Mouse (Mus musculus) MEL (cell line): ENCODE results near the gene Map3k10. TPM values are rescaled to one million over a fixed set of nuclear protein-coding genes. Genes with fewer than 3 reads are reported as not detected.

Experiments
- DNase-seq: peaks from one replicate; pipeline ENCODE4 v3.0.0; 2011; ENCODE audit warnings: low read depth, low spot score
- H3K27ac ChIP-seq: 2 replicates; pipeline ENCODE4 v1.5.1; 2012; ENCODE audit warnings: low read depth, mild to moderate bottlenecking, control low read depth, low read length, moderate library complexity; ENCODE audit not compliant: control insufficient read depth
- H3K27me3 ChIP-seq, 2 experiments: fragments of 150-350 bp in 1 of 2; sonication (generic) in 1 of 2; 2 replicates each; pipeline ENCODE4 v1.6.1; 2012; ENCODE audit warnings: low read length in 2 of 2, mild to moderate bottlenecking in 2 of 2, improper control_type of control experiment in 1 of 2, moderate library complexity in 1 of 2; ENCODE audit not compliant: insufficient read depth in 2 of 2, control insufficient read depth in 1 of 2
- H3K36me3 ChIP-seq, 2 experiments: 2 replicates each; pipeline ENCODE4 v1.6.1; 2012 to 2014; ENCODE audit warnings: low read length in 2 of 2, improper control_type of control experiment in 1 of 2, inconsistent platforms in 1 of 2, mild to moderate bottlenecking in 1 of 2; ENCODE audit not compliant: insufficient read depth in 2 of 2, control insufficient read depth in 1 of 2
- H3K4me1 ChIP-seq, 2 experiments: fragments of 150-350 bp in 1 of 2; sonication (generic) in 1 of 2; 2 replicates each; pipeline ENCODE4 v1.6.1; 2012; ENCODE audit warnings: low read length in 2 of 2, improper control_type of control experiment in 1 of 2, mild to moderate bottlenecking in 1 of 2; ENCODE audit not compliant: insufficient read depth in 2 of 2, control insufficient read depth in 1 of 2
- H3K4me3 ChIP-seq, 2 experiments: fragments of 150-350 bp in 1 of 2; sonication (generic) in 1 of 2; 2 replicates each; pipeline ENCODE4 v1.5.1; 2012; ENCODE audit warnings: low read depth in 2 of 2, low read length in 2 of 2, mild to moderate bottlenecking in 2 of 2, moderate library complexity in 2 of 2, control low read depth in 1 of 2, improper control_type of control experiment in 1 of 2; ENCODE audit not compliant: control insufficient read depth in 1 of 2, insufficient read depth in 1 of 2
- H3K79me2 ChIP-seq: 2 replicates; pipeline ENCODE4 v1.6.1; 2012; ENCODE audit warnings: mild to moderate bottlenecking, low read length, moderate library complexity; ENCODE audit not compliant: control insufficient read depth, poor library complexity, insufficient read depth
- H3K9ac ChIP-seq: 2 replicates; pipeline ENCODE4 v1.6.1; 2012; ENCODE audit warnings: low read depth, mild to moderate bottlenecking, control low read depth, low read length, moderate library complexity; ENCODE audit not compliant: control insufficient read depth, poor library complexity, severe bottlenecking
- H3K9me3 ChIP-seq: fragments of 150-350 bp; sonication (generic); replicated peaks from 2 replicates; pipeline ENCODE4 v1.6.1; 2012; ENCODE audit warnings: mild to moderate bottlenecking, low read length, improper control_type of control experiment, moderate library complexity; ENCODE audit not compliant: insufficient read depth
- CTCF ChIP-seq, 3 experiments: IDR thresholded peaks in 2 of 3; conservative IDR thresholded peaks in 1 of 3; 2 replicates each; pipeline ENCODE4 v1.5.1; 2011 to 2012; ENCODE audit warnings: low read length in 3 of 3, low read depth in 2 of 3, mild to moderate bottlenecking in 2 of 3, improper control_type of control experiment in 1 of 3, inconsistent platforms in 1 of 3, mixed read lengths in 1 of 3, moderate library complexity in 1 of 3; ENCODE audit not compliant: control insufficient read depth in 1 of 3, insufficient read depth in 1 of 3, poor library complexity in 1 of 3, severe bottlenecking in 1 of 3
- E2F4 ChIP-seq: IDR thresholded peaks from 2 replicates; pipeline ENCODE4 v1.6.1; 2011; ENCODE audit warnings: low read depth, low read length, improper control_type of control experiment, borderline replicate concordance
- EP300 ChIP-seq, 2 experiments: IDR thresholded peaks; 2 replicates each; pipeline ENCODE4 v1.6.1; 2011; ENCODE audit warnings: improper control_type of control experiment in 2 of 2, low read length in 2 of 2, low read depth in 1 of 2, mild to moderate bottlenecking in 1 of 2
- GATA1 ChIP-seq: IDR thresholded peaks from 2 replicates; pipeline ENCODE4 v1.6.1; 2011; ENCODE audit warnings: low read depth, low read length, improper control_type of control experiment
- MAFK ChIP-seq: IDR thresholded peaks from 2 replicates; pipeline ENCODE4 v1.6.1; 2011; ENCODE audit warnings: low read depth, mild to moderate bottlenecking, low read length, improper control_type of control experiment, borderline replicate concordance
- MAX ChIP-seq: IDR thresholded peaks from 2 replicates; pipeline ENCODE4 v1.6.1; 2011; ENCODE audit warnings: low read length, improper control_type of control experiment
- MEF2A ChIP-seq: IDR thresholded peaks from 2 replicates; pipeline ENCODE4 v1.6.1; 2014; ENCODE audit warnings: low read depth, mild to moderate bottlenecking, inconsistent platforms, low read length, improper control_type of control experiment; ENCODE audit not compliant: poor library complexity, insufficient replicate concordance, severe bottlenecking; ENCODE audit errors: extremely low read depth
- MYB ChIP-seq: IDR thresholded peaks from 2 replicates; pipeline ENCODE4 v1.6.1; 2011; ENCODE audit warnings: mild to moderate bottlenecking, low read depth, low read length, improper control_type of control experiment
- MYC ChIP-seq: IDR thresholded peaks from 2 replicates; pipeline ENCODE4 v1.6.1; 2011; ENCODE audit warnings: low read depth, mild to moderate bottlenecking, low read length, improper control_type of control experiment, moderate library complexity
- NRF1 ChIP-seq: IDR thresholded peaks from 2 replicates; pipeline ENCODE4 v1.6.1; 2014; ENCODE audit warnings: low read depth, mild to moderate bottlenecking, inconsistent platforms, low read length, improper control_type of control experiment, moderate library complexity; ENCODE audit not compliant: poor library complexity, insufficient read depth, severe bottlenecking
- POLR2A ChIP-seq, 2 experiments: IDR thresholded peaks; 2 replicates each; pipeline ENCODE4 v1.6.1; 2011 to 2012; ENCODE audit warnings: low read length in 2 of 2, mild to moderate bottlenecking in 2 of 2, control low read depth in 1 of 2, improper control_type of control experiment in 1 of 2, low read depth in 1 of 2, moderate library complexity in 1 of 2; ENCODE audit not compliant: control insufficient read depth in 1 of 2, insufficient read depth in 1 of 2, poor library complexity in 1 of 2
- RAD21 ChIP-seq: IDR thresholded peaks from 2 replicates; pipeline ENCODE4 v1.6.1; 2011; ENCODE audit warnings: mild to moderate bottlenecking, low read depth, low read length, improper control_type of control experiment
- RCOR1 ChIP-seq: IDR thresholded peaks from 2 replicates; pipeline ENCODE4 v1.6.1; 2012; ENCODE audit warnings: low read depth, mild to moderate bottlenecking, inconsistent platforms, low read length, improper control_type of control experiment
- SIN3A ChIP-seq: IDR thresholded peaks from 2 replicates; pipeline ENCODE4 v1.6.1; 2012; ENCODE audit warnings: low read length, improper control_type of control experiment, inconsistent platforms
- SMC3 ChIP-seq: IDR thresholded peaks from 2 replicates; pipeline ENCODE4 v1.6.1; 2011; ENCODE audit warnings: low read depth, low read length, improper control_type of control experiment
- TAL1 ChIP-seq: IDR thresholded peaks from 2 replicates; pipeline ENCODE4 v1.6.1; 2012; ENCODE audit warnings: mild to moderate bottlenecking, inconsistent platforms, low read length, moderate library complexity, mixed read lengths
- TCF12 ChIP-seq: IDR thresholded peaks from 2 replicates; pipeline ENCODE4 v1.6.1; 2014; ENCODE audit warnings: low read depth, mild to moderate bottlenecking, inconsistent platforms, low read length, improper control_type of control experiment, moderate library complexity
- USF1 ChIP-seq: IDR thresholded peaks from 2 replicates; pipeline ENCODE4 v1.6.1; 2014; ENCODE audit warnings: low read depth, mild to moderate bottlenecking, inconsistent platforms, low read length, improper control_type of control experiment, moderate library complexity
- ZC3H11A ChIP-seq: IDR thresholded peaks from 2 replicates; pipeline ENCODE4 v1.6.1; 2012; ENCODE audit warnings: low read depth, mild to moderate bottlenecking, inconsistent platforms, low read length, improper control_type of control experiment
- ZKSCAN1 ChIP-seq: IDR thresholded peaks from 2 replicates; pipeline ENCODE4 v1.6.1; 2012; ENCODE audit warnings: low read depth, mild to moderate bottlenecking, inconsistent platforms, low read length, improper control_type of control experiment, moderate library complexity
- ZNF384 ChIP-seq: IDR thresholded peaks from 2 replicates; pipeline ENCODE4 v1.6.1; 2012; ENCODE audit warnings: low read depth, mild to moderate bottlenecking, inconsistent platforms, low read length, improper control_type of control experiment
- polyA plus RNA-seq, 2 experiments: library from polyadenylated mRNA; stranded (reverse) in 1 of 2; unstranded in 1 of 2; fragments of >175 nt in 1 of 2; fragments of >200 nt in 1 of 2; gene quantifications; 2 replicates each; pipeline versions ENCODE4 v1.2.1 to v1.2.4; 2012; ENCODE audit warnings: low replicate concordance in 2 of 2, low read depth in 1 of 2; ENCODE audit not compliant: insufficient read length in 2 of 2, insufficient read depth in 1 of 2, missing spikeins in 1 of 2
- total RNA-seq: library from RNA; depleted of rRNA; stranded (reverse); fragments of 300-350 nt; gene quantifications from 2 replicates; pipeline ENCODE4 v1.2.3, GENCODE M21; 2012

Map3k10 gene
- total and polyA plus RNA-seq, 3 experiments = 22.0 to 33.3 TPM; not detected in 1

GRCm38 (mm10) chr7:27696711-27697110, 22.3 kb upstream of the Map3k10 start:
- Histone ChIP-seq H3K79me2 (no peaks in the 10 kb centered on the region), H3K36me3 (peaks cover 0 to 3% of the 10 kb centered on the region in 2 experiments; a peak in 2 of 4 replicates), H3K4me1 (peaks cover 4% of the 10 kb centered on the region in 2 experiments; a peak in 3 of 4 replicates), H3K27ac (no peak overlapping the region), H3K9ac (no peak overlapping the region), H3K4me3 (no peak overlapping the region), H3K9me3 (no peaks in the 10 kb centered on the region), H3K27me3 (no peaks in the 10 kb centered on the region)
- no peak for TF ChIP-seq TCF12
- no peak for TF ChIP-seq POLR2A (IDR thresholded peaks at IDR 0.05; ENCODE audit: control insufficient read depth in 1 of 2, insufficient read depth in 1 of 2, low read depth in 1 of 2, low read length in 2 of 2, poor library complexity in 1 of 2)
- no peak for TF ChIP-seq MEF2A
- no peak for TF ChIP-seq MAFK
- DNase-seq = no peak

- peaks cover 4 to 10% of the 10 kb centered on the region in 2 experiments for H3K4me1 ChIP-seq
- TF ChIP-seq CTCF (IDR thresholded peaks at IDR 0.05 in 2 of 3, conservative IDR thresholded peaks at IDR 0.05 in 1 of 3; ENCODE audit: control insufficient read depth in 1 of 3, insufficient read depth in 1 of 3, low read depth in 2 of 3, low read length in 3 of 3, poor library complexity in 1 of 3, severe bottlenecking in 1 of 3) (peak; percentile 78 to 93 (median 87)), TAL1 (no peak), MYC (no peak), ZNF384 (no peak), SMC3 (peak; percentile 71), RAD21 (peak; percentile 76), ZC3H11A (peak; percentile 59), SIN3A (peak; percentile 38; the same call in 1 of the 2 replicates), POLR2A (IDR thresholded peaks at IDR 0.05; ENCODE audit: control insufficient read depth in 1 of 2, insufficient read depth in 1 of 2, low read depth in 1 of 2, low read length in 2 of 2, poor library complexity in 1 of 2) (no peak)
- H3K9ac ChIP-seq = no peak overlapping the region
- H3K27ac ChIP-seq = no peak overlapping the region
- peaks cover 2% of the 10 kb centered on the region; the same call in 1 of the 2 replicates for H3K79me2 ChIP-seq
- H3K36me3 ChIP-seq = peaks cover 0 to 6% of the 10 kb centered on the region in 2 experiments; a peak in 2 of 4 replicates
- H3K4me3 ChIP-seq = no peak overlapping the region
- peak; percentile 81 for DNase-seq
- H3K27me3 ChIP-seq = no peaks in the 10 kb centered on the region
- H3K9me3 ChIP-seq = no peaks in the 10 kb centered on the region
Observed at GRCm38 (mm10) chr7:27691076-27691475, 16.7 kb upstream of the Map3k10 start.

GRCm38 (mm10) chr7:27688815-27689612, 14.6 kb upstream of the Map3k10 start, which contains the start of gene Zfp607b:
Gene Zfp607b (plus strand): TSS chr7:27689340.
- H3K4me1 ChIP-seq = peaks cover 0 to 6% of the 10 kb centered on the region in 2 experiments; a peak in 3 of 4 replicates
- peak within 1 kb of the TSS; percentile 74 for H3K27ac ChIP-seq
- peak within 1 kb of the TSS; percentile 75 to 86 for H3K4me3 ChIP-seq
- peak; percentile 99 for DNase-seq
- H3K36me3 ChIP-seq = peaks cover 0 to 3% of the 10 kb centered on the region in 2 experiments; a peak in 1 of 4 replicates
- peak within 1 kb of the TSS; percentile 87 for H3K9ac ChIP-seq
- no peaks in the 10 kb centered on the region for H3K27me3 ChIP-seq
- peaks cover 2% of the 10 kb centered on the region; the same call in 1 of the 2 replicates for H3K79me2 ChIP-seq
- H3K9me3 ChIP-seq = no peaks in the 10 kb centered on the region
- TF ChIP-seq GATA1 (peak; percentile 79), E2F4 (0 out of 2 replicates have a peak, but pooled peaks have one; percentile 18), RAD21 (no peak), TAL1 (no peak), ZKSCAN1 (no peak), ZC3H11A (no peak), MAX (peak; percentile 73), CTCF (IDR thresholded peaks at IDR 0.05 in 2 of 3, conservative IDR thresholded peaks at IDR 0.05 in 1 of 3; ENCODE audit: control insufficient read depth in 1 of 3, insufficient read depth in 1 of 3, low read depth in 2 of 3, low read length in 3 of 3, poor library complexity in 1 of 3, severe bottlenecking in 1 of 3) (no peak), RCOR1 (peak; percentile 31; the same call in 1 of the 2 replicates), USF1 (peak; percentile 88), NRF1 (peak; percentile 74), EP300 (IDR thresholded peaks at IDR 0.05; ENCODE audit: low read depth in 1 of 2, low read length in 2 of 2) (peak in 1 of 2 experiments; percentile 51; a peak in 1 of 4 replicates), MYB (0 out of 2 replicates have a peak, but pooled peaks have one; percentile 23)
